Mouse (Mus musculus) cerebellum, adult 11 months (tissue): ENCODE data around the gene Carm1.
"Not testable (repeated sequence)": the region's sequence is repeated elsewhere in the genome, so short reads cannot be mapped to it uniquely, and the experiment has no call there.

Experiments
- DNase-seq: peaks from one replicate; pipeline ENCODE4 v3.0.0; 2022

Gene Carm1

GRCm38 (mm10) chr9:21539981-21540753, 6.5 kb upstream of the Carm1 start:
- no peak for DNase-seq

DNA sequence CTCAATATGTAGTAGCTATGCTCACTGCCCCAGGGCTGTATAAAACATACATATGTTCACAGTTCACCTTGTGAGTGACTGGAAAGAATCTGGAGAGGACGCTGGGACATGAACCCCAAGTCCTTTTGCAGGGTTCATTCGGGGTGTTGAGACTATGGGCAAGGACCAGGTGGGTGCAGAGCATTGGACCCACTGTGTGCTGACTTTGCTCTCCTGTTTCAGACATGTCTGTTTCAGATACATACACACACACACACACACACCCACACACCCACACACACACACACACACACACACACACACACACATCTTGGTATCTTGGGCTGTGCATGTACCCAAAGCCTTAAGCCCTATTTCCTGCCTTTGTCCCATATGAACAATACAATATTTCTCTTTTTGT, 4.7 kb upstream of the Carm1 start:
- DNase-seq = not testable (repeated sequence)

DNA sequence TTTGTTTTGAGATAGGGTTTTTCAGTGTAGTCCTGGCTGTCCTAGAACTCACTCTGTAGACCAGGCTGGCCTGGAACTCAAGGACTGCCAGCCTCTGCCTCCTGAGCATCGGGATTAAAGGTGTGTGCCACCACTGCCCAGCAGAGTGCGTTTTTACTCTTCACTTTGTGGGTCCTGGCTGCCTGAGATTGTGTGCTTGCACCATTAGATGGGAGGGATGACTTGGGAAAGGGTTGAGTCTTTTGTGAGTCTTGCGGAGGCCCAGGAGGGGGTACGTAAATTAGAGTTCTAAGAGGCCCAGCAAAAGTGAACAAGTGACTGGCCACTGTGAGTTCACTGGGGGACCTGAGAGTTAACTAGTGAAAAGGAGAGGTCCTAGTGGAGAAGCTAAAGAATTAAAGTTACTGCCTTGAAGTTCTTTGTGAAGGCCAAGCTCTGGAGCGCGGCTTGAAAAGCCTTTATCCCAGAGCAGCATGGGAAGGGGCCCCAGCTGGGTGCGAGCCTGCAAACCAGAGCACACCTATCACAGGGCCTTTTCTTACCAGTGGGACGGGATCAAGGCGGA, 1.3 kb upstream of the Carm1 start:
- no peak for DNase-seq

DNA sequence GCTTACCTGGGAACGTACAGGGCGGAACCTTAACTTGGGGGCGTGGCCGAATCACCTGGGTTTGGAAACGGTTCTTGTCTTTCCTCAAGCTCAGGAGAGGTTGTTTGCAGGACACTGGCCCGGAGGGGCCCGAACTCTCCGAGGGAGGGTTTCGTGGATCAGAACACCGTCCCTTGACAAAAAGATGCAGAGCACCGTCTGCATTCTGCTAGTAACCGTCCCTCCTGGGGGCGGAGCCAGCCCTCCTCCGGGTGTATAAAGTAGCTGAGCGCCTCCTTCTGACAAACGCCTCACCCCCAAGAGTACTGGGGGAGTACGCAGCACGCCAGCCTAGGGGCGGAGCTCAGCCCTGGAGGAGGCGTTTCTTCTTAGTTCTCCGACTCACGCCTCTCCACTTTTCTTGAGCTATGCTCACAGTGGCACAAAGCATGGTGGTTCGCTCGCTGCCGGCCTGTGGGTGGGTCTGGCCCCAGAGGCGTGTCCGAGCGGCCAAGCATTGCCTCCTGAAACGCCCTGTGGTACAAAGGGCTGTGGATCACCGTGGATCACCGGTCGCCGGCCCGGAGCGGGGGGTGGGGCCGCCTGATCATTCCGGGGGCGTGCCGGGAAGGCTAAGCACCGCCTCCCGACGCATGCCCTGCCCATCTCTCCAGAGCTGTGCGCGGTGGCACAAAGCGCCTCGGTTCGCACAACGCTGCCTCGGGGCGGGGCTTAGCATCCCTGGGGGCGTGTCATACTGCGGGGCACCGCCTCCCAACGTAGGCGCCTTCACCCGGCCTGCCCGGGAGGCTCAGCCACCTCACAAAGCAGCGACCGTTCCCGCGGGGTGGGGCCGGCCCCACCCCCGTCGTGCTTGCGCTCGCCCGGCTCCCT, 542 bp upstream of the Carm1 start:
- DNase-seq = peak; percentile 99

DNA sequence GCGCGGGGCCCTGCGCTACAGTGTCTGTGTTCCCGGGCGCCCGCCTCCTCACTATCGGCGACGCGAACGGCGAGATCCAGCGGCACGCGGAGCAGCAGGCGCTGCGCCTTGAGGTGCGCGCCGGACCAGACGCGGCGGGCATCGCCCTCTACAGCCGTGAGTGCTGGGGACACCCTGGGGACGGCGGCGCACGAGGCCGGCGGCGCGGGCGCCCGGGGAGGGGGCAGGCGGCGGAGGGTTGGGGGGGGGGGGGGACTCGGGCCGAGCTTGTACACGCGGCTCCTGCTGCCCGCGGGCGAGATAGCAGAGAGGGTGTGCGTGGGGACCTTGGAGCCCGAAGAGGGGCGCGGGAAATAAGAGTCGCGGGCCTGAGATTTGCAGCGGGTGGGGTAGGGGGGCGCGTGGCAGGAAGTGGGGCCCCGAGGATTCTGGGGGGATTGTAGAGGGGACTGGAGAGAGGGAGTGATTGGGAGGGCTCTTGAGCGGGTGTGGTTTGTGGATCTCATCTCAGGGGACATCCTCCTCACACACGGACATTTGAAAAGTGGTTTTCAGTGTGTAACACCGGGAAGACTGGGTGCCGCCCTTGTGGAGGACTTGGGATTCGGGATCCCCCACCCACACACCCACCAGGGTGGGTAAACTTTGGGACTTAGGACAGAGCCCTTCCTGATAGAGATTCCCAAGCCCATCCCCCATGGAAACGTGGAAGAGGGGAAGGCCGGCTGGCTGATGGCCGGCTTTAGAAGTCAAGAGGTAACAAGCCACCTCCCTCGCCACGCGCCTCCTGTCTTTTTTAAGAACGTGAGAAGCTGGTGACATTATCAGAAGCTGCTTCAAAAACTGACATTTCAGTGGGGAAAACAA, 614 bp downstream of the Carm1 start:
- DNase-seq = peak; percentile 52

DNA sequence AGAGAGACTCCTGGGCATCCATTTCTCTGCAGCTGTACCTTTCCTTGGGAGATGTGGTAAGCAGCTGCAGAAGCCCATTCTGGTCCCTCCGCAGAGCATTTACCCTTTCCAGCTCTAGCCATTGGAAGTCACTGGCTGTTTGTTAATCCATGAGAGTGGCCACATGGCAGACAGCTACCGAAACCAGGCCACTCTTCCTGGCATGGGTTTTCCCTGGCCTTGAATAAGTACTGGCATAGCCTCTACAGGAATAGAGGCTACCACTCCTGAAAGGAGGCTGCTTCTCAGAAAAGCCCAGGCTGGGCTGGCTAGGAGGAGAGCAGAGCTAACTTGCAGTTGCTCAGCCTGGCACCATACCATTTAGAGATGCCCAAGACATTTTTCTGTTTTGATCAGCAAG, 4.4 kb downstream of the Carm1 start:
- no peak for DNase-seq

- no peak for DNase-seq
These were observed 7.0 kb downstream of the Carm1 start for GRCm38 (mm10) chr9:21553607-21554273.

- no peak for DNase-seq
These were observed 8.6 kb downstream of the Carm1 start for GRCm38 (mm10) chr9:21555198-21555742.

- DNase-seq = no peak
These were observed 10.3 kb downstream of the Carm1 start for GRCm38 (mm10) chr9:21556996-21557395.

DNA sequence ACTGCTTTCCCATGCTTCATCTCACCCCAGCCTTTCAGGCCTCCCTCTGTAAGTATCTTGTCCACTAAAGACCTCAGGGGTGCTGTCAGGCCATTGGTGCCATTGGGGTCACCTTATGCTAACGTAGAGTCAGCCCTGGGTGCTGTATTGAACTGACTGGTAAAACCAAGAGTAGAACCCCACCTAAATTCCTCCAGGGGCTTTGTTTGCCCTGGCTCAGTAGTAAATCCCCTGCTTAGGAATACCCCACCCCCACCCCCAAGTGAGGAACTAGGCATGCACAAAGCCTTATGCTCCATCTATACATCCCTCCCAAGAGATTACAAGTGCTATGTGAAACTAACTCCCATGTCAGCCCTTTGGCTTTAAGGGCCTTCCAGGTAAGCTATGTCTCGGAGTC, 10.9 kb downstream of the Carm1 start:
- DNase-seq = no peak

DNA sequence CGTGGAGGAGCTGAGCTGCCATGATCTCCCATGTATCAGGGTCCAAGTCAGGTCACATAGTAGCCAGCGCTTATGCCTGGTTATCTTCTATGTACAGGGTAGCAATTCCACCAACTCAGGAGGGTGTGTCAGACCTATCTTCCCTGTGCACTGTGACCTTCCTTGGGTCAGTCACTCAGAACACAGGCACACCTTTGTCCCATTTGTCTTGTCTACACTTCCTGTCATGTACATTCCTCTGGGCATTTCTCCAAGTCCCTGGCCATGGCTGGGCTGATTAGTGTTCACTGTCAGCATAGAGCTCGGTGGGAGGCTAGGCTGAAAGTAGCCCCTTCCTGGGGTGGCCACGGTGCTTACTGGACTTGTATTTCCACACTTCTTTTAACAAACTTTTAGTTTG, 11.7 kb downstream of the Carm1 start:
- DNase-seq = no peak

- no peak for DNase-seq
These were observed 12.5 kb downstream of the Carm1 start for GRCm38 (mm10) chr9:21559151-21559550.

DNA sequence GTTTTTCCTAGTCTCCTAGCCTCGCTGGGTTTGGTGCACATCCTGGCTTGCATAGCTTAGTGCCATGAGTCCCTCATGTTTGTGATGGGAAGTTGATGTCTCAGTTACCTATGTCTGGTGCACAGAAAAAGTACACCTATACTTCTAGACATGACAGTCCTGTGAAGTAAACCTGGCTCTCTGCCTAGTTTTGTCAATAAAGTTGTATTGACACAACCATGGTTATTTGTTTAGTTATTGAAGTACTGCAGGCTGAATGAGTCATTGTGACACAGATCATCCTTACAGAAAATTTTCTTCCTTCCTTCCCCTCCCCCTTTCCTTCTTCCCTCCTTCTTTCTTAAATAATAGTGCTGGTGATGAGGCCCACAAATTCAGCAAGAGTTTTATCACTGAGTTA, 17.7 kb downstream of the Carm1 start:
- DNase-seq = no peak

GRCm38 (mm10) chr9:21565004-21565586, 18.4 kb downstream of the Carm1 start:
- DNase-seq = no peak

GRCm38 (mm10) chr9:21566538-21566937, 19.8 kb downstream of the Carm1 start:
- DNase-seq = no peak

DNA sequence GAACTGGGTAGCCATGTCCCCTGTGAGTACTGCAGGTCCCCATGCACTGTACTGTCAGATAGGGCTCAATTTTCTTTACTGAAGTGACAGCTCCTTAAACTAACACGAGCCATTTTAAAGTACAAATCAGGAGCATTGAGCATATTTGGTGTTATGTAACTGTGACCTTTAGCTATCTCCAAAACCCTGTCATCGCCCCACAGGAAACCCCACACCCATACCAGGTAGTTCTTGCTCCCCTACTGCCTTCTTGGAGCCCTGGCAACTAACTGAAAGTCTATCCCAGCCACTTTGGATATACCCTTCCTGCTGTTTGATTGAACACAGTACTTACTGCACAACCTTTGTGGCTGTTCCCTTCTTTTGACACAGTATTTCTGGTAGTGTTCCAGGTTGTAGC, 20.4 kb downstream of the Carm1 start:
- DNase-seq = no peak

DNA sequence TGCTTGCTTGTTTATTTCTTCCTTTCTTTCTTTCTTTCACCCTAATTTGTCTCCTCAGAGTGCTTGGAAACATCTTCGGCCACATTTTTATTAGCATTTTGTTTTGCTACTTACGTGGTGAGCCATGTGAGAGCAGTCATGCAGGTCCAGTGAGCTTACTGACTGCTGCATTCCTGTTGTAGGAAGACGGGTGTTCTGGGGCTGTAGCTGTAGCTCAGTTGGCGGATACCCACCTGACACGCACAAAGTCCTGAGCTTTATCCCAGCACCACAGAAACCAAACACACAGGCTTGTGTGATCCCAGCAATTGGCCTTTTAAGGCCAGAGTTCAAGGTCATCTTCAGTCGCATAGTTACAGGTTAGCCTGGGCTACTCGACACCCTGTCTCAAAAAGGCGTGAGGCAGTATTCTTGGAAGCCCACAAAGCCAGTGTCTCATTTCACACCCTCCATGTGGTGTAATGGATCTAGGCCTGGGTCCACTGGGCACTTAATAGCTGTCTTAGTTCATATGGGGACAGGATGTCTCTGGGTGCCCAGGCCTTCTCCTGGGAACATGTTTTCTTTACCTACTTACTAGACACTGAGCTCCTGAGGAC, 22.1 kb downstream of the Carm1 start:
- no peak for DNase-seq

GRCm38 (mm10) chr9:21574012-21574801, 27.5 kb downstream of the Carm1 start:
- no peak for DNase-seq

- DNase-seq = no peak
These were observed 28.6 kb downstream of the Carm1 start for GRCm38 (mm10) chr9:21575253-21575652.

DNA sequence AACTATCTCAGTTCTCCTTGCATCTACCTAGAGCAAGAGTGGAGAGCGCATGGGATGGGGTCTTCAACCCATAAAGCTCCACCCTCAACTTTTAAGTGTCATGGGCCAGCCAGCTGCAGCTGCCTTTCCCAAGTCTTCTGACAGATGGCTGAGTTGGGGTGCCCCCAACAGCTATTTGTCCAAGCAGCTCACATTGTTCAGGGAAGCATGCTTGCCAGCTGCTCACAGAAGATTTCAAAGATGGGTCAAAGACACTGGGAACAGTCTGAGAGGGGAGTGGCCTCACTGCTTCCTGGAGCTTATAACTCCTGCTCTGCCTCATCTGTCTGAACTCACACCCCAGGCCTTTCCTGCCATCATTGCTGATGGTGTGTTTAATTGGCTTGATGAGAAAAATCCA, 29.6 kb downstream of the Carm1 start:
- DNase-seq = no peak
